Mouse (Mus musculus): Measurements from ENCODE around the gene Gabra5. TPM values are rescaled to one million over a fixed set of nuclear protein-coding genes. Genes with fewer than 3 reads are reported as not detected.

Gabra5 gene
- polyA plus RNA-seq, 2 experiments from 2014 or later = not detected

DNA sequence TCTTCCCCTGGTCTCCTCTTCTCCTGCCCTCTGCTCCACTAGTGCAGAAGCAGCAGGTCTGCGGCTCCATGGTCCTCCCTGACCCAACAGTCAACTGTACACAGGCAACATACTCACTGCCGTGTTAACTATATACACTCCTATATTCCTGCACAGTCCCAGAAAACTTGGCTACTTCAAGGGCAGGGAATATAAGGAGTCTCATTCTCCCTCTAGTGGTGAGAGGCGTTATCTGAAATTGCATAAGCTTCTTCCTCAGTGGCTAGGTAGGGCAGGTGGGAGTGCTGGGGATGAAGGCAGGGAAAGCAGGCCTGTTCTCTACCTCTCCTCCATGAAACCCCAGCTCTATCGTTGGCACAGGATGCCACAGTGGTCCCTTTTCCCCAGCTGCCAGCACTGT lies 125.7 kb downstream of the Gabra5 start:
- no peak for ATAC-seq

DNA sequence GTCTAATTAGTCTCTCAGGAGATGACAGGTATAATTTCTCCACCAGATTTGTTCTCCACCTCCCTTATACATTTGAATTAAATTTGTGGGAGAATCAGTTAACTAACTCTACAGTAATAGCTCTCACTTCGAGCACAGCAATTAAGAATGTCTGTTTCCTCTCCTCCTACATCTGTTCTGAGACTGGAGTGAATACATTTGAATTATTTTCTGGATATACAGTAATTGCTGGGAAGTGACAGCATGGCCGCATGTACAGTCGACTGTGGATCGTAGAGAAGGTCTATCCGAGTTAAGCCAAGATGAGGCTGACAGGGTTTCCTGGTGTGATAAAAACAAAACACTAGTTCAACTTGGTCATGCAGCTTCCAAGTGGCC lies 143.9 kb downstream of the Gabra5 start:
- no peak for ATAC-seq

- ATAC-seq = no peak
These were observed 144.5 kb downstream of the Gabra5 start for GRCm38 (mm10) chr7:57365134-57366012.

- no peak for ATAC-seq
These were observed 146.0 kb downstream of the Gabra5 start for GRCm38 (mm10) chr7:57363812-57364211.

DNA sequence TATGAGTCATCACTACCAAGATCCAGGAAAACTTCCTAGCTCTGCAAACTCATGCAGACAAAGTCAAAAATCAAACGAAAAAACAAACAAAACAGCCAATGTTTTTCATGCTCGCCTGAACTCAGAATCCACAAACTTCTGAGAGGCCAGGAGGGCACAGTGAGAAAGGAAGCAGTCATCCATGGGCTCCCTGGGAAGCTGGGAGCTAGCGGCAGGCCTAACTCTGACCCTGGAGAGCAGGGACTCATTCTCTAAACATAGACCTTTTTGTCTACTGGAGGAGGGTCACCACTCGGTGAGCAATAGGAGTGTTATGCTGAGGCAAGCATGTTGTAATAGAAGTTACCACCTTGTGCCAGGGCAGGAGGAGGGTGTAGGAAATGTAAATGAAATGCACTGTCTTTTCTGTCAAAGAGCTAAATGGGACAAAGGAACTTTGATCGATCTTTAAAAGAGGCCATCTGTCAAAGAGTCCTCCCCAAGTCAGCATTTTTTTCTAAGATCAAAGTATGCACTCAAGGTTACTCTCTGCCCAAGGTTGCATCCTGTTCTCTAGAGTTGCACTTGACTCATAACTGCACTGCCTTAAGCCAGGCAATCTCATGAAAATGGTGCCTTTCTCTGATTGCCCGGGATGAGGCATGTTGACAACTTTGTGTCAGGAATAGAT lies 151.9 kb downstream of the Gabra5 start:
- no peak for ATAC-seq

Other genes with a start within 250 kb of the Gabra5 start
- under 1 TPM in 1 of 2 experiments, not detected in 1; 0.09 TPM for gene Gabrg3, start 122.9 kb downstream of the Gabra5 start, polyA plus RNA-seq (2017; shearing (Covaris generic))
- under 1 TPM in 1 of 2 experiments, not detected in 1; 0.08 TPM for gene Gabrb3, start 90.4 kb downstream of the Gabra5 start, polyA plus RNA-seq (2017; shearing (Covaris generic))